Comparison of ENCODE assay signal across 16 mouse cellular contexts in genomic region chr14:86750351-86750750, GRCm38 (mm10).
DNase-seq lines count a peak whose midpoint lies in the region; ATAC-seq and TF ChIP-seq lines count a peak whose summit lies in the region.
"Had no signal": no experiment of that assay in that cellular context is flagged by ENCODE, and none has a peak within 500 bp of the region (broad histone marks: within the 10 kb centered on the region; RNA-seq: fewer than 3 reads in every experiment).

No protein-coding gene starts in this region.

- no peak overlapping the region for H3K4me2 ChIP-seq in midbrain, embryonic 14.5 days (ENCODE audit: low read length)
- no peak overlapping the region for H3K4me2 ChIP-seq in midbrain, postnatal 0 days (ENCODE audit: low read depth, low read length, poor library complexity, severe bottlenecking)
- no peak overlapping the region for H3K4me2 ChIP-seq in forebrain, embryonic 15.5 days (replicated peaks)
- H3K4me2 ChIP-seq: heart, embryonic 13.5 days; hindbrain, embryonic 15.5 days had no signal

- H3K36me3 ChIP-seq in midbrain, embryonic 14.5 days (ENCODE audit: control insufficient read depth, insufficient read depth, low read length): no peaks in the 10 kb centered on the region
- no peaks in the 10 kb centered on the region for H3K36me3 ChIP-seq in midbrain, postnatal 0 days (ENCODE audit: insufficient read depth, low read length)
- no peaks in the 10 kb centered on the region for H3K36me3 ChIP-seq in forebrain, embryonic 15.5 days
- H3K36me3 ChIP-seq: hindbrain, embryonic 15.5 days had no signal

- ATAC-seq in midbrain, embryonic 14.5 days (ENCODE audit: low FRiP score, low TSS enrichment): no peak
- no peak for ATAC-seq in midbrain, postnatal 0 days (ENCODE audit: low FRiP score)
- no peak for ATAC-seq in forebrain, embryonic 15.5 days (replicated peaks)

- H3K27me3 ChIP-seq in midbrain, embryonic 14.5 days (ENCODE audit: control insufficient read depth, insufficient read depth, low read length): no peaks in the 10 kb centered on the region
- no peaks in the 10 kb centered on the region for H3K27me3 ChIP-seq in midbrain, postnatal 0 days (ENCODE audit: insufficient read depth, low read length)
- H3K27me3 ChIP-seq in forebrain, embryonic 15.5 days: no peaks in the 10 kb centered on the region
- H3K27me3 ChIP-seq: heart, embryonic 13.5 days; hindbrain, embryonic 15.5 days had no signal

- no peak overlapping the region for H3K4me3 ChIP-seq in midbrain, embryonic 14.5 days (replicated peaks; ENCODE audit: low read depth, low read length)
- no peak overlapping the region for H3K4me3 ChIP-seq in midbrain, postnatal 0 days (ENCODE audit: low read depth, low read length)
- H3K4me3 ChIP-seq in forebrain, embryonic 15.5 days: no peak overlapping the region
- H3K4me3 ChIP-seq: embryonic facial prominence, embryonic 10.5 days; heart, embryonic 13.5 days; hindbrain, embryonic 15.5 days had no signal

- H3K9ac ChIP-seq in midbrain, embryonic 14.5 days (replicated peaks; ENCODE audit: low read length): no peak overlapping the region
- H3K9ac ChIP-seq in midbrain, postnatal 0 days (replicated peaks; ENCODE audit: low read length, poor library complexity, severe bottlenecking): no peak overlapping the region
- H3K9ac ChIP-seq in forebrain, embryonic 15.5 days (replicated peaks): no peak overlapping the region
- H3K9ac ChIP-seq: heart, embryonic 13.5 days; hindbrain, embryonic 15.5 days had no signal

- peak; percentile 32 for DNase-seq in layer of hippocampus, adult 11-12 months (ENCODE audit: low spot score)
- DNase-seq in layer of hippocampus, adult 9-10 months (ENCODE audit: low spot score): no peak
- DNase-seq in midbrain, embryonic 14.5 days: peak; percentile 23
- DNase-seq in midbrain, postnatal 0 days (ENCODE audit: low spot score): no peak
- DNase-seq in heart, adult 18-20 months: no peak
- no peak for DNase-seq in left cerebral cortex, adult 18-20 months (ENCODE audit: low spot score in 2 of 2)
- DNase-seq: adrenal gland, postnatal 10 days; cerebellum, adult 18-20 months; cerebellum, adult 9-11 months; cerebellum, postnatal 36 days; gastrocnemius, postnatal 14 days; heart, postnatal 36 days had no signal

- H3K27ac ChIP-seq in midbrain, embryonic 14.5 days (replicated peaks; ENCODE audit: low read depth, low read length): no peak overlapping the region
- H3K27ac ChIP-seq in midbrain, postnatal 0 days (ENCODE audit: low read depth, low read length): no peak overlapping the region
- peak overlapping the region; percentile 63 for H3K27ac ChIP-seq in forebrain, embryonic 15.5 days (replicated peaks)
- H3K27ac ChIP-seq: heart, embryonic 13.5 days; hindbrain, embryonic 15.5 days had no signal

- peaks cover 19% of the 10 kb centered on the region for H3K4me1 ChIP-seq in midbrain, embryonic 14.5 days (ENCODE audit: control insufficient read depth, insufficient read depth, low read length)
- peaks cover 10% of the 10 kb centered on the region for H3K4me1 ChIP-seq in midbrain, postnatal 0 days (ENCODE audit: insufficient read depth, low read length)
- peaks cover 28% of the 10 kb centered on the region for H3K4me1 ChIP-seq in forebrain, embryonic 15.5 days

- no peaks in the 10 kb centered on the region for H3K9me3 ChIP-seq in midbrain, embryonic 14.5 days (ENCODE audit: control insufficient read depth, low read length)
- no peaks in the 10 kb centered on the region for H3K9me3 ChIP-seq in midbrain, postnatal 0 days (ENCODE audit: low read length)
- no peaks in the 10 kb centered on the region for H3K9me3 ChIP-seq in forebrain, embryonic 15.5 days
- H3K9me3 ChIP-seq: embryonic facial prominence, embryonic 10.5 days; heart, embryonic 13.5 days; hindbrain, embryonic 15.5 days had no signal

- WGBS in midbrain, embryonic 14.5 days: 71% methylated on average over 7 of the region's 7 CpGs
- 53% methylated on average over 7 of the region's 7 CpGs for WGBS in midbrain, postnatal 0 days
- WGBS in forebrain, embryonic 15.5 days: 30% methylated on average over 7 of the region's 7 CpGs

- TF ChIP-seq CTCF in midbrain, postnatal 0 days (IDR thresholded peaks at IDR 0.05): no peak

Comparison
In these comparisons a context has a peak if more than half of its experiments do, and no peak if none do; other contexts are left out.
1. DNase-seq: peak in layer of hippocampus, adult 11-12 months (single experiment) and midbrain, embryonic 14.5 days (single experiment); none in layer of hippocampus, adult 9-10 months (single experiment), midbrain, postnatal 0 days (single experiment), heart, adult 18-20 months (0 of 2) and left cerebral cortex, adult 18-20 months (0 of 2).